Mouse (Mus musculus): Measurements from ENCODE around the gene Ddi2. TPM values are rescaled to one million over a fixed set of nuclear protein-coding genes. Genes with fewer than 3 reads are reported as not detected.

The Ddi2 gene
- polyA plus RNA-seq, 1 experiment from 2014 or later = 21.7 TPM

GRCm38 (mm10) chr4:141725277-141725676 is 2.1 kb upstream of the Ddi2 start:
- 68% methylated on average over 5 of the region's 5 CpGs for WGBS (ENCODE audit: insufficient replicate concordance)
- Histone ChIP-seq H3K4me2 (ENCODE audit: low read depth, low read length) (no peak overlapping the region), H3K4me3 (ENCODE audit: low read depth, low read length) (no peak overlapping the region), H3K4me1 (ENCODE audit: insufficient read depth) (peaks cover 44% of the 10 kb centered on the region), H3K36me3 (replicated peaks; ENCODE audit: insufficient read depth, low read length) (peaks cover 3% of the 10 kb centered on the region), H3K9ac (replicated peaks) (no peak overlapping the region), H3K27me3 (ENCODE audit: insufficient read depth, low read length) (no peaks in the 10 kb centered on the region), H3K9me3 (ENCODE audit: low read length) (no peaks in the 10 kb centered on the region), H3K27ac (ENCODE audit: low read depth) (peak overlapping the region; percentile 58)
- TF ChIP-seq EP300 (IDR thresholded peaks at IDR 0.05; ENCODE audit: low read depth) = no peak
- TF ChIP-seq CTCF (IDR thresholded peaks at IDR 0.05; ENCODE audit: low read depth) = no peak
- DNase-seq = no peak
- ATAC-seq = no peak

- Histone ChIP-seq H3K36me3 (replicated peaks; ENCODE audit: insufficient read depth, low read length) (peaks cover 8% of the 10 kb centered on the region), H3K9me3 (ENCODE audit: low read length) (no peaks in the 10 kb centered on the region), H3K4me3 (ENCODE audit: low read depth, low read length) (no peak overlapping the region), H3K9ac (replicated peaks) (0 out of 2 replicates have a peak overlapping the region, but pooled peaks have one; percentile 35), H3K27me3 (ENCODE audit: insufficient read depth, low read length) (no peaks in the 10 kb centered on the region), H3K4me1 (ENCODE audit: insufficient read depth) (peaks cover 45% of the 10 kb centered on the region), H3K27ac (ENCODE audit: low read depth) (peak overlapping the region; percentile 58), H3K4me2 (ENCODE audit: low read depth, low read length) (peak overlapping the region; percentile 92)
- WGBS (ENCODE audit: insufficient replicate concordance) = 44% methylated on average over 11 of the region's 11 CpGs
- no peak for ATAC-seq
- TF ChIP-seq EP300 (IDR thresholded peaks at IDR 0.05; ENCODE audit: low read depth) (no peak), CTCF (IDR thresholded peaks at IDR 0.05; ENCODE audit: low read depth) (no peak)
- no peak for DNase-seq
These were observed 1.4 kb upstream of the Ddi2 start for GRCm38 (mm10) chr4:141724594-141724993.

- WGBS (ENCODE audit: insufficient replicate concordance) = 8% methylated on average over 13 of the region's 13 CpGs
- no peak for TF ChIP-seq CTCF (IDR thresholded peaks at IDR 0.05; ENCODE audit: low read depth)
- TF ChIP-seq EP300 (IDR thresholded peaks at IDR 0.05; ENCODE audit: low read depth) = no peak
- H3K9ac ChIP-seq (replicated peaks) = peak overlapping the region; percentile 97
- H3K4me1 ChIP-seq (ENCODE audit: insufficient read depth) = peaks cover 48% of the 10 kb centered on the region
- peak overlapping the region; percentile 100 for H3K27ac ChIP-seq (ENCODE audit: low read depth)
- ATAC-seq (peak; percentile 21; the same call in 1 of the 2 replicates), DNase-seq (no peak)
- peaks cover 8% of the 10 kb centered on the region for H3K36me3 ChIP-seq (replicated peaks; ENCODE audit: insufficient read depth, low read length)
- peak overlapping the region; percentile 92 for H3K4me2 ChIP-seq (ENCODE audit: low read depth, low read length)
- H3K4me3 ChIP-seq (ENCODE audit: low read depth, low read length) = peak overlapping the region; percentile 97
- no peaks in the 10 kb centered on the region for H3K9me3 ChIP-seq (ENCODE audit: low read length)
- H3K27me3 ChIP-seq (ENCODE audit: insufficient read depth, low read length) = no peaks in the 10 kb centered on the region
These were observed 452 bp upstream of the Ddi2 start for GRCm38 (mm10) chr4:141723673-141724068.

GRCm38 (mm10) chr4:141721961-141722360 is 1.3 kb downstream of the Ddi2 start:
- peaks cover 10% of the 10 kb centered on the region for H3K36me3 ChIP-seq (replicated peaks; ENCODE audit: insufficient read depth, low read length)
- peak overlapping the region; percentile 92 for H3K4me2 ChIP-seq (ENCODE audit: low read depth, low read length)
- peak overlapping the region; percentile 97 for H3K9ac ChIP-seq (replicated peaks)
- H3K4me3 ChIP-seq (ENCODE audit: low read depth, low read length) = peak overlapping the region; percentile 97
- peak overlapping the region; percentile 100 for H3K27ac ChIP-seq (ENCODE audit: low read depth)
- H3K4me1 ChIP-seq (ENCODE audit: insufficient read depth) = peaks cover 50% of the 10 kb centered on the region
- H3K27me3 ChIP-seq (ENCODE audit: insufficient read depth, low read length) = no peaks in the 10 kb centered on the region
- TF ChIP-seq EP300 (IDR thresholded peaks at IDR 0.05; ENCODE audit: low read depth) (peak; percentile 80), CTCF (IDR thresholded peaks at IDR 0.05; ENCODE audit: low read depth) (no peak)
- WGBS (ENCODE audit: insufficient replicate concordance) = 17% methylated on average over 6 of the region's 6 CpGs
- H3K9me3 ChIP-seq (ENCODE audit: low read length) = no peaks in the 10 kb centered on the region
- no peak for DNase-seq
- ATAC-seq = peak; percentile 35

GRCm38 (mm10) chr4:141720761-141721523 is 2.3 kb downstream of the Ddi2 start:
- peak overlapping the region; percentile 92 for H3K4me2 ChIP-seq (ENCODE audit: low read depth, low read length)
- no peak for TF ChIP-seq EP300 (IDR thresholded peaks at IDR 0.05; ENCODE audit: low read depth)
- no peak for TF ChIP-seq CTCF (IDR thresholded peaks at IDR 0.05; ENCODE audit: low read depth)
- H3K4me1 ChIP-seq (ENCODE audit: insufficient read depth) = peaks cover 57% of the 10 kb centered on the region
- no peaks in the 10 kb centered on the region for H3K27me3 ChIP-seq (ENCODE audit: insufficient read depth, low read length)
- H3K27ac ChIP-seq (ENCODE audit: low read depth) = peak overlapping the region; percentile 100
- no peak for ATAC-seq
- H3K36me3 ChIP-seq (replicated peaks; ENCODE audit: insufficient read depth, low read length) = peaks cover 14% of the 10 kb centered on the region
- WGBS (ENCODE audit: insufficient replicate concordance) = 43% methylated on average over 6 of the region's 6 CpGs
- DNase-seq = no peak
- peak overlapping the region; percentile 97 for H3K9ac ChIP-seq (replicated peaks)
- H3K9me3 ChIP-seq (ENCODE audit: low read length) = no peaks in the 10 kb centered on the region
- peak overlapping the region; percentile 97 for H3K4me3 ChIP-seq (ENCODE audit: low read depth, low read length)

GRCm38 (mm10) chr4:141719304-141719703 is 3.9 kb downstream of the Ddi2 start:
- WGBS (ENCODE audit: insufficient replicate concordance) = 84% methylated on average over 1 of the region's 1 CpGs
- TF ChIP-seq EP300 (IDR thresholded peaks at IDR 0.05; ENCODE audit: low read depth) (no peak), CTCF (IDR thresholded peaks at IDR 0.05; ENCODE audit: low read depth) (no peak)
- Histone ChIP-seq H3K27ac (ENCODE audit: low read depth) (peak overlapping the region; percentile 46; the same call in 1 of the 2 replicates), H3K36me3 (replicated peaks; ENCODE audit: insufficient read depth, low read length) (peaks cover 19% of the 10 kb centered on the region), H3K4me3 (ENCODE audit: low read depth, low read length) (no peak overlapping the region), H3K4me2 (ENCODE audit: low read depth, low read length) (peak overlapping the region; percentile 92), H3K27me3 (ENCODE audit: insufficient read depth, low read length) (no peaks in the 10 kb centered on the region), H3K4me1 (ENCODE audit: insufficient read depth) (peaks cover 56% of the 10 kb centered on the region), H3K9me3 (ENCODE audit: low read length) (no peaks in the 10 kb centered on the region), H3K9ac (replicated peaks) (peak overlapping the region; percentile 30; the same call in 1 of the 2 replicates)
- ATAC-seq (no peak), DNase-seq (no peak)

Measured in liver, postnatal 0 days (tissue).